Mouse (Mus musculus) kidney, adult 2 months (tissue): Measurements from ENCODE around the gene Lin7a.

Experiments used
- CTCF ChIP-seq: fragments of 200-500 bp; conservative IDR thresholded peaks from 2 replicates; pipeline ENCODE4 v1.5.1; 2011; ENCODE audit warnings: low read depth, mild to moderate bottlenecking, control low read depth, low read length, moderate library complexity, mixed read lengths; ENCODE audit not compliant: insufficient read depth, insufficient read length
- POLR2A ChIP-seq: fragments of 200-500 bp; IDR thresholded peaks from one replicate; pipeline ENCODE4 v1.6.1; 2011; ENCODE audit warnings: low read depth, low read length, control low read depth

GRCm38 (mm10) chr10:107339524-107339923 is 68.0 kb downstream of the Lin7a start:
- TF ChIP-seq POLR2A (no peak), CTCF (no peak)
